Mouse (Mus musculus): ENCODE measurements at regions not wholly inside any gene's neighbourhood (a gene's known extent, or its start where the extent isn't known, plus 50 kb on each side); places are given as distances from the start of the nearest gene placed in this dataset.

DNA sequence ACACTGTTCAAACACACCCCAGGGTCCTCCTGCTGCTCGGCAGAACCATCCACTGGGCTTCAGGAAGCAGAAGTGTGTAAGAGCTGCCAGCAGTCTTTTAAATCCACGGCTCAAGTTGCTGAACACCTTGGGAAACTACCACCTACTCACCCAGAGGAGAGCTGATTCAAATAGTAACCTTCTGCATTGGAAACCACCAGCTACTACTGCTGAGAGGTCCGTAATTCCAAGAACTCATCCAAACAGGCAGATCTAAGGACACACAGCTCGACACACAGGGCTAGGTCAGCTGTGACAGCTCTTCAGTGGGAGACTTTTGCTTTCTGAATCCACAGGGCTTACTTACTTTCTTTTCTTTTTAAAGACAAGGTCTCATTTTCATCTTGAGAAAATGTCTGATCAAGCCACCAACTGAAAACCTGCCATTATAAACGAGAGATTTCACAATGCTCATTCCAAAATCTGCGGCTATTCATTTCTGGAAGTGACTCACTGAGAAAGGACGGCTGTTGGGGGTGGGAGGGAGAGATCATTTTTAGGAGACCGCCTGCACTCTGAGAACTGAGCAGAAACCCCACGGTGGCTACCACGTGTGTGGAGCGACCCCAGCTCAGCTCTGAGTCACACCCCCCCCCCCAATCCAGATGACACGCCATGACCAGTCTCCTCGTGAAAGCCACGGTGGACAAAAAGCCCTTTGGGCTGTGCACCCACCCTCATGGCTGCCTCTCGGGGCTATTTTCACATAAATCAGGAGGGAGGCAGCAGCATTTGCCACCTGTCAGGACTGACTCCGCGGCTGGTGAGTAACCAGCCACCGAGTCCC lies 129.5 kb upstream of the Klf14 start:
- H3K4me1 ChIP-seq (ENCODE audit: control insufficient read depth, insufficient read depth, low read length): peaks cover 4% of the 10 kb centered on the region
- no peak overlapping the region for H3K4me3 ChIP-seq (ENCODE audit: control insufficient read depth, low read depth, low read length)
- H3K36me3 ChIP-seq (ENCODE audit: control insufficient read depth, insufficient read depth, low read length): peaks cover 3% of the 10 kb centered on the region
- no peaks in the 10 kb centered on the region for H3K27me3 ChIP-seq (ENCODE audit: control insufficient read depth, insufficient read depth, low read length)
- no peak for TF ChIP-seq POLR2A (IDR thresholded peaks at IDR 0.05; ENCODE audit: control insufficient read depth, low read depth, low read length)
- TF ChIP-seq CTCF (IDR thresholded peaks at IDR 0.05; ENCODE audit: control insufficient read depth, insufficient read depth, insufficient replicate concordance, low read depth, low read length): no peak
- no peak overlapping the region for H3K27ac ChIP-seq (ENCODE audit: control insufficient read depth, insufficient read depth, low read depth, low read length)

DNA sequence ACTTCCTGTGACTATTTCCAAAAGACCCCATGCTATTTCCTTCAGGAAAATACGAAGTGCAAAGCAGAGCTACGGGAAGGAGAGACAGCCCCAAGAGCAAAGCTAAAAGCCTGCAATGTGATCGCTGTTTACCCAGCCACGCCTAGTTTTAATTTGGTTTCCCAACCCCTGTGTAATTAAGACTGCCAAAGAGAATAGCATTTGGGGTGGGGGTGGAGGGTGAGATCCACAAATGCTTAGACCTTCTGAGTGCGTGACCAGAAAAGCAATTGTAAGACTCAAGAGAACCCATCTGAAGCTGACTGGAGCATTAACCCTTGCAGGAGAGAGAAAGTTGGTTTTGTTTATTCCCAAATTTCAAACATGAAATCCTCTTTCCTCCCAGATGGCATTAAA lies 130.1 kb upstream of the Klf14 start:
- no peak overlapping the region for H3K27ac ChIP-seq (ENCODE audit: control insufficient read depth, insufficient read depth, low read depth, low read length)

DNA sequence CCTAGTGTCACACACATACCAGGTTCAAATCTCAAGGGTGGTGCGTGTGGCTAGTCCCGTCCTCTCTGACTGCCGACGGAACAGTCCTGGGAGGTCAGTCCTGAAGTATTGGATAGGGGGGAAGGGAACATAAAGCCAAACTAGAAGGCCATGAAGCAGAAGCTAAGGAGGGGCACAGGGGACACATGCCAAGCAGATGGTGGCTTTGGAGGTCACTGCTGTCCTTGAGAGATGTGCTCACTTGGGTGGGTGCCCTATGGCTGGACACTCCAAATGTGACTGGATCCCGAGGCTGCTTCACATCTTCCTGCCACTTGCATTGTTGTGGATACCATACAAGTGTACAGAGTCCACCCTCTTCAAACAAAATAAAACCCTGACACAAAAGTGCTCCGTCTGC lies 131.4 kb upstream of the Klf14 start:
- Histone ChIP-seq H3K4me3 (ENCODE audit: control insufficient read depth, low read depth, low read length) (no peak overlapping the region), H3K27me3 (ENCODE audit: control insufficient read depth, insufficient read depth, low read length) (no peaks in the 10 kb centered on the region), H3K36me3 (ENCODE audit: control insufficient read depth, insufficient read depth, low read length) (peaks cover 3% of the 10 kb centered on the region), H3K27ac (ENCODE audit: control insufficient read depth, insufficient read depth, low read depth, low read length) (no peak overlapping the region), H3K4me1 (ENCODE audit: control insufficient read depth, insufficient read depth, low read length) (peaks cover 4% of the 10 kb centered on the region)
- TF ChIP-seq POLR2A (IDR thresholded peaks at IDR 0.05; ENCODE audit: control insufficient read depth, low read depth, low read length) (no peak), CTCF (IDR thresholded peaks at IDR 0.05; ENCODE audit: control insufficient read depth, insufficient read depth, insufficient replicate concordance, low read depth, low read length) (no peak)

More for the DNA sequence above, 130.1 kb upstream of the Klf14 start:
- H3K4me3 ChIP-seq (ENCODE audit: control insufficient read depth, low read depth, low read length): no peak overlapping the region
- H3K27me3 ChIP-seq (ENCODE audit: control insufficient read depth, insufficient read depth, low read length): no peaks in the 10 kb centered on the region
- H3K36me3 ChIP-seq (ENCODE audit: control insufficient read depth, insufficient read depth, low read length): peaks cover 3% of the 10 kb centered on the region
- no peak for TF ChIP-seq POLR2A (IDR thresholded peaks at IDR 0.05; ENCODE audit: control insufficient read depth, low read depth, low read length)
- TF ChIP-seq CTCF (IDR thresholded peaks at IDR 0.05; ENCODE audit: control insufficient read depth, insufficient read depth, insufficient replicate concordance, low read depth, low read length): no peak
- H3K4me1 ChIP-seq (ENCODE audit: control insufficient read depth, insufficient read depth, low read length): peaks cover 4% of the 10 kb centered on the region

GRCm38 (mm10) chr6:31090791-31091190 lies 131.9 kb upstream of the Klf14 start:
- TF ChIP-seq POLR2A (IDR thresholded peaks at IDR 0.05; ENCODE audit: control insufficient read depth, low read depth, low read length) (no peak), CTCF (IDR thresholded peaks at IDR 0.05; ENCODE audit: control insufficient read depth, insufficient read depth, insufficient replicate concordance, low read depth, low read length) (no peak)
- Histone ChIP-seq H3K27me3 (ENCODE audit: control insufficient read depth, insufficient read depth, low read length) (no peaks in the 10 kb centered on the region), H3K27ac (ENCODE audit: control insufficient read depth, insufficient read depth, low read depth, low read length) (no peak overlapping the region)

GRCm38 (mm10) chr6:31092324-31092723 lies 133.4 kb upstream of the Klf14 start:
- peaks cover 4% of the 10 kb centered on the region for H3K4me1 ChIP-seq (ENCODE audit: control insufficient read depth, insufficient read depth, low read length)
- H3K36me3 ChIP-seq (ENCODE audit: control insufficient read depth, insufficient read depth, low read length): peaks cover 1% of the 10 kb centered on the region; the same call in 1 of the 2 replicates
- TF ChIP-seq CTCF (IDR thresholded peaks at IDR 0.05; ENCODE audit: control insufficient read depth, insufficient read depth, insufficient replicate concordance, low read depth, low read length) (no peak), POLR2A (IDR thresholded peaks at IDR 0.05; ENCODE audit: control insufficient read depth, low read depth, low read length) (no peak)
- H3K4me3 ChIP-seq (ENCODE audit: control insufficient read depth, low read depth, low read length): no peak overlapping the region
- H3K27ac ChIP-seq (ENCODE audit: control insufficient read depth, insufficient read depth, low read depth, low read length): no peak overlapping the region
- H3K27me3 ChIP-seq (ENCODE audit: control insufficient read depth, insufficient read depth, low read length): no peaks in the 10 kb centered on the region

More at GRCm38 (mm10) chr6:31090791-31091190, 131.9 kb upstream of the Klf14 start:
- Histone ChIP-seq H3K4me1 (ENCODE audit: control insufficient read depth, insufficient read depth, low read length) (peaks cover 4% of the 10 kb centered on the region), H3K4me3 (ENCODE audit: control insufficient read depth, low read depth, low read length) (no peak overlapping the region), H3K36me3 (ENCODE audit: control insufficient read depth, insufficient read depth, low read length) (peaks cover 3% of the 10 kb centered on the region)

- TF ChIP-seq CTCF (IDR thresholded peaks at IDR 0.05; ENCODE audit: control insufficient read depth, insufficient read depth, insufficient replicate concordance, low read depth, low read length) (no peak), POLR2A (IDR thresholded peaks at IDR 0.05; ENCODE audit: control insufficient read depth, low read depth, low read length) (no peak)
- Histone ChIP-seq H3K27ac (ENCODE audit: control insufficient read depth, insufficient read depth, low read depth, low read length) (no peak overlapping the region), H3K36me3 (ENCODE audit: control insufficient read depth, insufficient read depth, low read length) (peaks cover 1% of the 10 kb centered on the region; the same call in 1 of the 2 replicates), H3K27me3 (ENCODE audit: control insufficient read depth, insufficient read depth, low read length) (no peaks in the 10 kb centered on the region), H3K4me1 (ENCODE audit: control insufficient read depth, insufficient read depth, low read length) (peaks cover 4% of the 10 kb centered on the region; the same call in 1 of the 2 replicates), H3K4me3 (ENCODE audit: control insufficient read depth, low read depth, low read length) (no peak overlapping the region)
These were observed 133.9 kb upstream of the Klf14 start for GRCm38 (mm10) chr6:31092760-31093159.

DNA sequence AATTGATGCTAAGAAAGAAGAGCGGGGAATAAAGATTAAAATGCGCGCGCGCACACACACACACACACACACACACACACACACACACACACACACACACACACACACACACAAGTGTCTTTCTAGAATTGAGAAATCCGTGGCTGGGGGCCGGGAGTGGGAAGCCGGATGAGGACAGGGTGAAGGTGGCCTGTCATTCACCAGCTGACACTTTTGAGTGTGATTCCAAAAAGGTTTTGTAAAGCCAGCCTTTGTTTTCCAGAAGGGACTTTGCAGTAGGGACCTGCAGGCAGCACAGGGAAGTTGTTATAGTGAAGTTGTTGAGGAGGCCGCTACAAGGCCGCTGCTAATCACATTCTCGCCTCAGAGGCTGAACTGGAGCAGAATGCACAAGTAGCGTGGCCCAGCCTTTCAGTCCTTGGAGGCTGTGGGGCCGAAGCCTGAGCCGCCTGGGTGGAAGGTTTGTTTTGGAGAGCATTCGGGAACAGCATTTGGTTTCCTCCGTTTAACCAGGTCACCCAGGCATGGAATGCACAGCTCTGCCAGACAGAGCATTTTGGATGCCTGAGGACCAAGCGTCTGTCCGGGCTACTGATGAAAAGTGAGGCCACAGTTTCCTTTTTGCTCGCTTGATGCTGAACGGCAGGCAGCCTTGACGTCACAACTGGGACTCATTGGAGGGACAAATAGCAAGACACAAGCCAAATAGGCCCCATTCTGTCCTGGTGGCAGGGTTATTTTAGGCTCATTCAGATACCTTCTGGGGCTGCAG lies 137.3 kb upstream of the Klf14 start:
- no peaks in the 10 kb centered on the region for H3K27me3 ChIP-seq (ENCODE audit: control insufficient read depth, insufficient read depth, low read length)
- TF ChIP-seq CTCF (IDR thresholded peaks at IDR 0.05; ENCODE audit: control insufficient read depth, insufficient read depth, insufficient replicate concordance, low read depth, low read length): no peak
- no peak for TF ChIP-seq POLR2A (IDR thresholded peaks at IDR 0.05; ENCODE audit: control insufficient read depth, low read depth, low read length)
- no peak overlapping the region for H3K27ac ChIP-seq (ENCODE audit: control insufficient read depth, insufficient read depth, low read depth, low read length)
- peaks cover 1% of the 10 kb centered on the region; the same call in 1 of the 2 replicates for H3K36me3 ChIP-seq (ENCODE audit: control insufficient read depth, insufficient read depth, low read length)
- H3K4me1 ChIP-seq (ENCODE audit: control insufficient read depth, insufficient read depth, low read length): peaks cover 2% of the 10 kb centered on the region; the same call in 1 of the 2 replicates
- H3K4me3 ChIP-seq (ENCODE audit: control insufficient read depth, low read depth, low read length): no peak overlapping the region
